Mouse (Mus musculus) stomach, embryonic 14.5 days (tissue): ENCODE measurements around the gene Surf1. TPM values are rescaled to one million over a fixed set of nuclear protein-coding genes. Genes with fewer than 3 reads are reported as not detected.

Experiments used
- ATAC-seq: fragments of 200-750 bp; cut with Nextera tagmentation; 2 replicates; pipeline ENCODE4 v1.8.0; 2017; ENCODE audit warnings: low read depth, moderate TSS enrichment; ENCODE audit not compliant: insufficient number of reproducible peaks, insufficient read depth, low FRiP score
- H3K27ac ChIP-seq: fragments of 300-500 bp; sonication (generic); 2 replicates; pipeline ENCODE4 v1.5.1; 2014; ENCODE audit warnings: mild to moderate bottlenecking, low read length, moderate library complexity, mixed read lengths
- H3K27me3 ChIP-seq: fragments of 300-500 bp; sonication (generic); 2 replicates; pipeline ENCODE4 v1.6.1; 2014; ENCODE audit warnings: low read length, control low read depth, mixed read lengths; ENCODE audit not compliant: control insufficient read depth, insufficient read depth
- H3K36me3 ChIP-seq: fragments of 300-500 bp; sonication (generic); 2 replicates; pipeline ENCODE4 v1.6.1; 2014; ENCODE audit warnings: mild to moderate bottlenecking, control low read depth, low read length, moderate library complexity, mixed read lengths; ENCODE audit not compliant: control insufficient read depth, insufficient read depth
- H3K4me1 ChIP-seq: fragments of 300-500 bp; sonication (generic); 2 replicates; pipeline ENCODE4 v1.6.1; 2014; ENCODE audit warnings: low read length, control low read depth, mixed read lengths; ENCODE audit not compliant: control insufficient read depth, insufficient read depth
- H3K4me2 ChIP-seq: fragments of 300-500 bp; sonication (generic); replicated peaks from 2 replicates; pipeline ENCODE4 v1.6.1; 2014; ENCODE audit warnings: low read depth, low read length, control low read depth
- H3K4me3 ChIP-seq: fragments of 300-500 bp; sonication (generic); 2 replicates; pipeline ENCODE4 v1.5.1; 2014; ENCODE audit warnings: low read depth, low read length, control low read depth
- H3K9ac ChIP-seq: fragments of 300-500 bp; sonication (generic); replicated peaks from 2 replicates; pipeline ENCODE4 v1.6.1; 2014; ENCODE audit warnings: low read depth, mild to moderate bottlenecking, control low read depth, low read length, moderate library complexity, mixed read lengths
- H3K9me3 ChIP-seq: fragments of 300-500 bp; sonication (generic); 2 replicates; pipeline ENCODE4 v1.6.1; 2016; ENCODE audit warnings: low read depth, low read length, control low read depth; ENCODE audit not compliant: control insufficient read depth
- WGBS: fragments of 180-500 bp; shearing (Covaris S2); extraction: QIAGEN DNeasy Blood & Tissue Kit; methylation state at CpG from one replicate; pipeline ENCODE4 v1.1.7; 2014; 5-methylcytosine and 5-hydroxymethylcytosine counted together
- polyA plus RNA-seq: library from polyadenylated mRNA; unstranded; fragments of >200 nt; fragmentation: Nextera tagmentation; extraction: Ambion mirVana; gene quantifications from 2 replicates; pipeline ENCODE4 v1.2.1, GENCODE M21; 2014

Surf1 gene
- polyA plus RNA-seq, 1 experiment from 2014 or later: 50.4 TPM

GRCm38 (mm10) chr2:26916738-26917137 lies 408 bp upstream of the Surf1 start:
- no peak for ATAC-seq
- WGBS: 2% methylated on average over 13 of the region's 13 CpGs
- Histone ChIP-seq H3K27ac (peak overlapping the region; percentile 69; the same call in 1 of the 2 replicates), H3K9ac (peak overlapping the region; percentile 85), H3K9me3 (no peaks in the 10 kb centered on the region), H3K27me3 (no peaks in the 10 kb centered on the region), H3K4me3 (peak overlapping the region; percentile 73), H3K4me1 (peaks cover 20% of the 10 kb centered on the region), H3K4me2 (peak overlapping the region; percentile 94), H3K36me3 (peaks cover 61% of the 10 kb centered on the region)

- Histone ChIP-seq H3K9me3 (no peaks in the 10 kb centered on the region), H3K4me1 (peaks cover 23% of the 10 kb centered on the region), H3K4me2 (no peak overlapping the region), H3K27ac (no peak overlapping the region), H3K27me3 (no peaks in the 10 kb centered on the region), H3K4me3 (no peak overlapping the region), H3K9ac (no peak overlapping the region), H3K36me3 (peaks cover 41% of the 10 kb centered on the region)
- 64% methylated on average over 8 of the region's 8 CpGs for WGBS
- ATAC-seq: no peak
Observed at GRCm38 (mm10) chr2:26914148-26914941, 2.0 kb downstream of the Surf1 start.

- Histone ChIP-seq H3K36me3 (peaks cover 33% of the 10 kb centered on the region), H3K9me3 (no peaks in the 10 kb centered on the region), H3K27me3 (no peaks in the 10 kb centered on the region), H3K9ac (no peak overlapping the region), H3K4me1 (peaks cover 29% of the 10 kb centered on the region), H3K27ac (no peak overlapping the region), H3K4me3 (no peak overlapping the region), H3K4me2 (no peak overlapping the region)
- WGBS: 85% methylated on average over 17 of the region's 17 CpGs
- no peak for ATAC-seq
Observed at GRCm38 (mm10) chr2:26913416-26914147, 2.7 kb downstream of the Surf1 start.

GRCm38 (mm10) chr2:26912253-26912770 lies 4.0 kb downstream of the Surf1 start:
- Histone ChIP-seq H3K36me3 (peaks cover 36% of the 10 kb centered on the region), H3K4me2 (peak overlapping the region; percentile 92), H3K9me3 (no peaks in the 10 kb centered on the region), H3K4me3 (peak overlapping the region; percentile 80), H3K9ac (peak overlapping the region; percentile 96; the same call in 1 of the 2 replicates), H3K27ac (no peak overlapping the region), H3K4me1 (peaks cover 32% of the 10 kb centered on the region), H3K27me3 (no peaks in the 10 kb centered on the region)
- ATAC-seq: no peak
- WGBS: 72% methylated on average over 5 of the region's 5 CpGs

DNA sequence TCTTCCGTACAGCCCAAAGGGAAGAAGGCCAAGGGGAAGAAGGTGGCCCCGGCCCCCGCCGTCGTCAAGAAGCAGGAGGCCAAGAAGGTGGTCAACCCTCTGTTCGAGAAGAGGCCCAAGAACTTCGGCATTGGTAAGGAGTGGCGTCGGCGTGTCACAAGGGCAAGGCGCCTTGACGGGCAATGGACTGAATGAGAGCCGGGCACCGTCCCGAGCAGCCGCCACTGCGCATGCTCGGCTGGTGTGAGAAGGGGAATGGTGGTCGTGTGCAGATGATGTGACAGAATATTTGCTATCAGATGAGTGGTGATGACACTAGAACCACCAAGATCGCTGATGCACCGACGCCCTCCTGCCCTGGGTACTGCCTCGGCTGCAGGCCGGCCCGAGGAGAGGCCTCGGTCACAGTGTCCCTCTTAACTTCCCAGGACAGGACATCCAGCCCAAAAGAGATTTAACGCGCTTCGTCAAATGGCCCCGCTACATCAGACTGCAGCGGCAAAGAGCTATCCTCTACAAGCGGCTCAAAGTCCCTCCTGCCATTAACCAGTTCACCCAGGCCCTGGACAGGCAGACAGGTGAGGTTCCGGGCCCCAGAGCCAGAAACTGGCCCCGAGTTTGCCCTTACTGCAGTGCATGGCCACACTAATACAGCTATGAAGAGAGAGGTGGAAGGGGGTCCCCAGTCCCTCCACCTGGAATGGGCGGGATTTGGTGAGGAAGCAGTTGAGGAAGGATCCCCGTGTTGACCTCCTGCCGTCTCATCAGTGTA lies 5.2 kb downstream of the Surf1 start:
- peaks cover 45% of the 10 kb centered on the region for H3K36me3 ChIP-seq
- peak overlapping the region; percentile 92 for H3K4me2 ChIP-seq
- H3K27me3 ChIP-seq: no peaks in the 10 kb centered on the region
- H3K4me1 ChIP-seq: peaks cover 29% of the 10 kb centered on the region
- peak overlapping the region; percentile 96 for H3K9ac ChIP-seq
- peak overlapping the region; percentile 80 for H3K4me3 ChIP-seq
- WGBS: under 1% methylated on average over 37 of the region's 37 CpGs
- no peaks in the 10 kb centered on the region for H3K9me3 ChIP-seq
- H3K27ac ChIP-seq: peak overlapping the region; percentile 89
- ATAC-seq: peak; percentile 11; the same call in 1 of the 2 replicates

DNA sequence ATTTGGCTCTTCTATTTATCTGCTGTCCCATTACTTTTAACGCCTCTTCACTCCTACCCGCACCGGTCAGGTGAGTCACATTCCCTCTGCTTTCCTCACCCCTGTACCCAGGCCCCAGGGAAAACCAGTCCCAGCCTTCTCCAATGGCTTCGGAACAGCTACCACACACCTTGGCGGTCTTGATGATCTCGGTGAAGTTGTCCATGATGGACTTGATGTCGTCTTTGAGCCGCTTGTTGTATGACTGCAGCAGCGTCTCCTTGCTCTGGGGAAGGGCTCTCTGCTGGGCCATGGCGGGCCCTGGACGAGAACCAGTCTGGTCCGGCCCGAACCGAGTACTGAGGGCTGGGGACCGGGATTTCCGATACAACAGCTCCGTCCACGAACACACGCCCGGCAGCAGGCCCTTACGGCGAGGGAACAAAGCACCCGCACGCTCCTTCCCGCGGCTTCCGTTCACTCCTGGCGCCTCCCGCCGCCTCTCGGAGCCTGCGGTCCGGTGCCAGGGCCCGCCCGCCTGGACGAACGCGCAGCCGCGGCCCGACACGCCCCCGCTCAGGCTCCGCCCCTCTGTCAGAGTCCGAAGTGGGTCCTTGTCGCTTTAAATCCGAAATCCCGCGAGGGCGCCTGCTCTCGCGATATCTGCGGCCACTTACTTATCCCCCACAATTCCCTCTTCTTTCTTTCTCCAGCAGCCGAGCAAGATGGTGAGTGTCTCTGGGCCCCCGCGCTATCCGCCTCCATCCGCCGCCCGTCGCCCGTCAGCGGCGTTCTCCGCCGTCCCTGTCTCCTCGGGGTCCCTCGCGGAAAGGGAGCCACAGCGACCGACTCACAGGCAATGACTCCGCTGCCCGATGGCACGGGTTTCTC lies 6.0 kb downstream of the Surf1 start, which contains the start of the genes Med22 and Rpl7a:
Gene Med22 (minus strand): TSS at position 554 of the 870 bp plus-strand sequence.
Gene Rpl7a (plus strand): TSS at position 641 of the 870 bp plus-strand sequence.
- H3K27me3 ChIP-seq: no peaks in the 10 kb centered on the region
- H3K4me2 ChIP-seq: peak within 1 kb of the TSS; percentile 92
- H3K4me1 ChIP-seq: peaks cover 26% of the 10 kb centered on the region
- peaks cover 54% of the 10 kb centered on the region for H3K36me3 ChIP-seq
- peak within 1 kb of the TSS; percentile 80 for H3K4me3 ChIP-seq
- H3K9me3 ChIP-seq: no peaks in the 10 kb centered on the region
- peak; percentile 93 for ATAC-seq
- under 1% methylated on average over 73 of the region's 74 CpGs for WGBS
- H3K9ac ChIP-seq: peak within 1 kb of the TSS; percentile 96
- peak within 1 kb of the TSS; percentile 89 for H3K27ac ChIP-seq

DNA sequence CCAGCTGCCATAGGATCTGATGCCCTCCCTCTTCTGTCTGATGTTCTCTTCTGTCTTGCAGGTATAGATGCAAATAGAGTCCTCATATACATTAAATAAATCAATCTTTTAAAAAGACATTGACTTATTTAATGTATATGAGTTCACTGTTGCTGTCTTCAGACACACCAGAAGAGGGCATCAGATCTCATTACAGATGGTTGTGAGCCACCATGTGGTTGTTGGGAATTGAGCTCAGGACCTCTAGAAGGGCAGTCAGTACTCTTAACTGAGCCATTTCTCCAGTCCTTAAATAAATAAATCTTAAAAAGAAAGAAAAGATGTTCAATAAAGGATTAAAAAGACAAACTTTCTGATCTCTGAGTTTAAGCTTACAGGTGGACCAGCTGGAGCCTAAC lies 6.9 kb downstream of the Surf1 start:
- no peak for ATAC-seq
- Histone ChIP-seq H3K4me3 (peak overlapping the region; percentile 80), H3K36me3 (peaks cover 57% of the 10 kb centered on the region), H3K4me1 (peaks cover 21% of the 10 kb centered on the region), H3K27me3 (no peaks in the 10 kb centered on the region), H3K9me3 (no peaks in the 10 kb centered on the region), H3K9ac (peak overlapping the region; percentile 96), H3K27ac (no peak overlapping the region; the same call in 1 of the 2 replicates), H3K4me2 (peak overlapping the region; percentile 79)
